Comparison of ENCODE assay signal across 9 mouse cellular contexts in the genomic region with DNA sequence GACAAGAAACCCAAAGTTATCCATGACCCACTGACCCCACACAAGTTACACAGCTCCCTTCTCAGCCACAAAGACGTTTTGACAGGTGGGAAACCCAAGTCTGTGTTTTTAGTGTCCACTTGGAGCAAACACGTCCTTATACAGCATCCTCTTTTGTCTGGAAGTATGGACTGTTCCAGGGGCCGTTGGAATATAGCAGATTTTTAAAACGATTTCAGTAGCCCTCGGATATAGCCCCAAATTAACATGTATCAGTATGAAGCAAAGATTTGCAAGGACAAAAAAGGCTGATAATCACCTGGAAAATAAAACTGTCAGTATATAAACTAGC. TPM values are rescaled to one million over a fixed set of nuclear protein-coding genes. Genes with fewer than 3 reads are reported as not detected.
DNase-seq lines count a peak whose midpoint lies in the region; ATAC-seq and TF ChIP-seq lines count a peak whose summit lies in the region.
"Had no signal": no experiment of that assay in that cellular context is flagged by ENCODE, and none has a peak within 500 bp of the region (broad histone marks: within the 10 kb centered on the region; RNA-seq: fewer than 3 reads in every experiment).

No protein-coding gene starts in this region.

- H3K4me3 ChIP-seq in liver, adult 2 months (ENCODE audit: insufficient read depth, low read depth, low read length) = peak overlapping the region; percentile 98; the same call in 1 of the 2 replicates
- peak overlapping the region; percentile 79 for H3K4me3 ChIP-seq in erythroblast, embryonic 14.5 days (replicated peaks)
- H3K4me3 ChIP-seq in intestine, postnatal 0 days (ENCODE audit: low read depth, low read length) = peak overlapping the region; percentile 82
- peak overlapping the region; percentile 71 for H3K4me3 ChIP-seq in neural tube, embryonic 14.5 days (ENCODE audit: low read depth, low read length)

- H3K27ac ChIP-seq in liver, adult 2 months (replicated peaks; ENCODE audit: insufficient read depth, low read depth, low read length) = no peak overlapping the region
- H3K27ac ChIP-seq in intestine, postnatal 0 days (ENCODE audit: low read depth, low read length) = no peak overlapping the region
- no peak overlapping the region for H3K27ac ChIP-seq in neural tube, embryonic 14.5 days (ENCODE audit: low read depth, low read length)

- TF ChIP-seq POLR2A in liver, adult 2 months (IDR thresholded peaks at IDR 0.05; ENCODE audit: extremely low read depth, insufficient read depth, low read length) = no peak

- peak overlapping the region; percentile 70; the same call in 1 of the 2 replicates for H3K4me2 ChIP-seq in intestine, postnatal 0 days (replicated peaks; ENCODE audit: low read depth)
- peak overlapping the region; percentile 93 for H3K4me2 ChIP-seq in neural tube, embryonic 14.5 days (ENCODE audit: low read depth, low read length)

- H3K4me1 ChIP-seq in liver, adult 2 months (ENCODE audit: control insufficient read depth, insufficient read depth, low read length) = peaks cover 4% of the 10 kb centered on the region
- peaks cover 16% of the 10 kb centered on the region for H3K4me1 ChIP-seq in erythroblast, embryonic 14.5 days (ENCODE audit: control insufficient read depth)
- peaks cover 5% of the 10 kb centered on the region; the same call in 1 of the 2 replicates for H3K4me1 ChIP-seq in intestine, postnatal 0 days (replicated peaks; ENCODE audit: control insufficient read depth, insufficient read depth, low read length)
- H3K4me1 ChIP-seq in neural tube, embryonic 14.5 days (ENCODE audit: control insufficient read depth, insufficient read depth, low read length) = peaks cover 6% of the 10 kb centered on the region

- no peak overlapping the region for H3K9ac ChIP-seq in liver, adult 2 months (ENCODE audit: low read depth, low read length)
- H3K9ac ChIP-seq in intestine, postnatal 0 days (ENCODE audit: low read depth, low read length) = no peak overlapping the region
- H3K9ac ChIP-seq in neural tube, embryonic 14.5 days (replicated peaks; ENCODE audit: low read depth, low read length) = no peak overlapping the region; the same call in 1 of the 2 replicates

- WGBS in liver, adult 2 months = 48% methylated on average over 5 of the region's 5 CpGs
- WGBS in intestine, postnatal 0 days = 51% methylated on average over 5 of the region's 5 CpGs
- 59% methylated on average over 5 of the region's 5 CpGs for WGBS in neural tube, embryonic 14.5 days

- peaks cover 11% of the 10 kb centered on the region; the same call in 1 of the 2 replicates for H3K79me2 ChIP-seq in liver, adult 2 months (ENCODE audit: control insufficient read depth, insufficient read depth, low read length)

- H3K36me3 ChIP-seq in liver, adult 2 months (ENCODE audit: control insufficient read depth, insufficient read depth, low read length) = peaks cover 3% of the 10 kb centered on the region; the same call in 1 of the 2 replicates
- peaks cover 8% of the 10 kb centered on the region for H3K36me3 ChIP-seq in erythroblast, embryonic 14.5 days (ENCODE audit: control insufficient read depth)
- no peaks in the 10 kb centered on the region for H3K36me3 ChIP-seq in intestine, postnatal 0 days (ENCODE audit: control insufficient read depth, insufficient read depth)
- H3K36me3 ChIP-seq in neural tube, embryonic 14.5 days (ENCODE audit: control insufficient read depth, insufficient read depth, low read length) = no peaks in the 10 kb centered on the region

- no peak for ATAC-seq in intestine, postnatal 0 days
- no peak for ATAC-seq in neural tube, embryonic 14.5 days (ENCODE audit: low read depth)

- no peaks in the 10 kb centered on the region for H3K27me3 ChIP-seq in liver, adult 2 months (ENCODE audit: control insufficient read depth, insufficient read depth, low read length)
- H3K27me3 ChIP-seq in erythroblast, embryonic 14.5 days (ENCODE audit: control insufficient read depth) = no peaks in the 10 kb centered on the region
- H3K27me3 ChIP-seq in intestine, postnatal 0 days (replicated peaks; ENCODE audit: control insufficient read depth, insufficient read depth, low read length) = no peaks in the 10 kb centered on the region; the same call in 1 of the 2 replicates
- no peaks in the 10 kb centered on the region for H3K27me3 ChIP-seq in neural tube, embryonic 14.5 days (ENCODE audit: control insufficient read depth, insufficient read depth, low read length)

- H3K9me3 ChIP-seq in erythroblast, embryonic 14.5 days (ENCODE audit: control insufficient read depth, low read length) = no peaks in the 10 kb centered on the region
- H3K9me3 ChIP-seq in intestine, postnatal 0 days (ENCODE audit: control insufficient read depth) = no peaks in the 10 kb centered on the region
- H3K9me3 ChIP-seq in neural tube, embryonic 14.5 days (ENCODE audit: control insufficient read depth, low read length) = no peaks in the 10 kb centered on the region

- TF ChIP-seq CTCF in liver, adult 2 months (IDR thresholded peaks at IDR 0.05; ENCODE audit: low read depth, low read length) = no peak
- TF ChIP-seq CTCF in intestine, postnatal 0 days (IDR thresholded peaks at IDR 0.05; ENCODE audit: low read depth) = no peak

- DNase-seq in liver, adult 2 months (ENCODE audit: extremely low read depth, low read depth, low spot score) = no peak
- no peak for DNase-seq in liver
- DNase-seq in right cerebral cortex, adult 2 months (ENCODE audit: low spot score in 2 of 2) = no peak
- no peak for DNase-seq in cerebellum, adult 9-11 months
- DNase-seq in frontal cortex, adult 2 months (ENCODE audit: extremely low spot score in 1 of 2, low spot score in 1 of 2) = no peak

RNA-seq across cellular contexts. Expression of a gene that starts 0.3 kb away (rescaled TPM):
- total RNA-seq in liver, adult 2 months (2014; rRNA removed) = 40.1 and 49.2 TPM in 2 replicates
- polyA plus RNA-seq in liver, adult 2 months (2012; rRNA removed) = 8.6 and 9.8 TPM in 2 replicates
- 0.05 and 0.18 TPM in 2 replicates for polyA plus RNA-seq in erythroblast, embryonic 14.5 days (2012)
- polyA plus RNA-seq in intestine, postnatal 0 days (2015; fragmentation: Nextera tagmentation; extraction: Ambion mirVana) = 51.7 and 54.8 TPM in 2 replicates
- polyA plus RNA-seq in neural tube, embryonic 14.5 days (2014; fragmentation: Nextera tagmentation; extraction: Ambion mirVana) = 68.4 and 75.7 TPM in 2 replicates
- 36.5 and 45.5 TPM in 2 replicates for polyA plus RNA-seq in frontal cortex, adult 2 months (2012; rRNA removed)

RNA-seq across cellular contexts. Expression of a gene that starts 31.3 kb away (rescaled TPM):
- total RNA-seq in liver, adult 2 months (2014; rRNA removed) = 18.5 and 19.8 TPM in 2 replicates
- polyA plus RNA-seq in liver, adult 2 months (2012; rRNA removed) = 9.2 and 13.7 TPM in 2 replicates
- 0.13 and 0.27 TPM in 2 replicates for polyA plus RNA-seq in erythroblast, embryonic 14.5 days (2012)
- 25.0 and 27.7 TPM in 2 replicates for polyA plus RNA-seq in intestine, postnatal 0 days (2015; fragmentation: Nextera tagmentation; extraction: Ambion mirVana)
- 62.9 and 69.0 TPM in 2 replicates for polyA plus RNA-seq in neural tube, embryonic 14.5 days (2014; fragmentation: Nextera tagmentation; extraction: Ambion mirVana)
- 26.8 and 29.7 TPM in 2 replicates for polyA plus RNA-seq in frontal cortex, adult 2 months (2012; rRNA removed)

RNA-seq across cellular contexts. Expression of a gene that starts 51.4 kb away (rescaled TPM):
- 0.09 and 0.20 TPM in 2 replicates for total RNA-seq in liver, adult 2 months (2014; rRNA removed)
- polyA plus RNA-seq in liver, adult 2 months (2012; rRNA removed) = not detected in 2 replicates
- polyA plus RNA-seq in erythroblast, embryonic 14.5 days (2012) = not detected in 2 replicates
- polyA plus RNA-seq in intestine, postnatal 0 days (2015; fragmentation: Nextera tagmentation; extraction: Ambion mirVana) = not detected in 2 replicates
- polyA plus RNA-seq in neural tube, embryonic 14.5 days (2014; fragmentation: Nextera tagmentation; extraction: Ambion mirVana) = 0.09 and 0.28 TPM in 2 replicates
- polyA plus RNA-seq in frontal cortex, adult 2 months (2012; rRNA removed) = not detected in 2 replicates
- total RNA-seq: left cerebral cortex, postnatal 10 days had no signal
